Mouse (Mus musculus) large intestine, adult 2 months (tissue): ENCODE data around the gene Vps13c. TPM values are rescaled to one million over a fixed set of nuclear protein-coding genes. Genes with fewer than 3 reads are reported as not detected.

Source experiments
- DNase-seq: peaks from one replicate; pipeline ENCODE4 v3.0.0-alpha.2; 2012; ENCODE audit warnings: low read depth, low spot score
- WGBS: fragments of 180-500 bp; shearing (Covaris S2); methylation state at CpG from one replicate; pipeline ENCODE4 v1.1.7; 2018; 5-methylcytosine and 5-hydroxymethylcytosine counted together
- polyA plus RNA-seq: library from polyadenylated mRNA; depleted of rRNA; stranded (reverse); fragments of >200 nt; gene quantifications from 2 replicates; pipeline ENCODE4 v1.2.3, GENCODE M21; 2012; rRNA removed

The Vps13c gene
- polyA plus RNA-seq, 1 experiment = 1.7 TPM

GRCm38 (mm10) chr9:67967011-67967410 is 126.8 kb downstream of the Vps13c start:
- DNase-seq = no peak
- WGBS = 77% methylated on average over 3 of the region's 3 CpGs

GRCm38 (mm10) chr9:67973451-67973850 is 133.3 kb downstream of the Vps13c start:
- WGBS = 46% methylated on average over 6 of the region's 6 CpGs
- DNase-seq = no peak

- 87% methylated on average over 9 of the region's 9 CpGs for WGBS
- no peak for DNase-seq
Observed at GRCm38 (mm10) chr9:67975491-67975890, 135.3 kb downstream of the Vps13c start.

- WGBS = 95% methylated on average over 7 of the region's 7 CpGs
- no peak for DNase-seq
Observed at GRCm38 (mm10) chr9:68006566-68006965, 166.4 kb downstream of the Vps13c start.

- peak; percentile 14 for DNase-seq
- 6% methylated on average over 11 of the region's 11 CpGs for WGBS
Observed at GRCm38 (mm10) chr9:68014991-68015396, 174.8 kb downstream of the Vps13c start.

GRCm38 (mm10) chr9:68016255-68016954 is 176.2 kb downstream of the Vps13c start:
- WGBS = 44% methylated on average over 5 of the region's 5 CpGs
- no peak for DNase-seq

- 66% methylated on average over 8 of the region's 8 CpGs for WGBS
Observed at GRCm38 (mm10) chr9:68020776-68021365, 180.7 kb downstream of the Vps13c start.

GRCm38 (mm10) chr9:68022311-68023043 is 182.3 kb downstream of the Vps13c start:
- 57% methylated on average over 9 of the region's 9 CpGs for WGBS
- DNase-seq = no peak

More at GRCm38 (mm10) chr9:68020776-68021365, 180.7 kb downstream of the Vps13c start:
- no peak for DNase-seq

GRCm38 (mm10) chr9:68028631-68029030 is 188.4 kb downstream of the Vps13c start:
- 57% methylated on average over 4 of the region's 4 CpGs for WGBS
- no peak for DNase-seq

GRCm38 (mm10) chr9:68033771-68034170 is 193.6 kb downstream of the Vps13c start:
- WGBS = 66% methylated on average over 5 of the region's 5 CpGs
- no peak for DNase-seq

Other genes with a start within 250 kb of the Vps13c start
- 3.9 and 13.6 TPM in 2 replicates for gene C2cd4b, start 81.0 kb upstream of the Vps13c start, polyA plus RNA-seq
- 2.3 and 8.4 TPM in 2 replicates for gene C2cd4a, start 8.1 kb upstream of the Vps13c start, polyA plus RNA-seq